Mouse (Mus musculus): ENCODE data around the gene Cdc42ep2. TPM values are rescaled to one million over a fixed set of nuclear protein-coding genes. Genes with fewer than 3 reads are reported as not detected.

Cdc42ep2 gene
- total and polyA plus RNA-seq, 3 experiments, result 1.1 to 1.7 TPM; not detected in 1

DNA sequence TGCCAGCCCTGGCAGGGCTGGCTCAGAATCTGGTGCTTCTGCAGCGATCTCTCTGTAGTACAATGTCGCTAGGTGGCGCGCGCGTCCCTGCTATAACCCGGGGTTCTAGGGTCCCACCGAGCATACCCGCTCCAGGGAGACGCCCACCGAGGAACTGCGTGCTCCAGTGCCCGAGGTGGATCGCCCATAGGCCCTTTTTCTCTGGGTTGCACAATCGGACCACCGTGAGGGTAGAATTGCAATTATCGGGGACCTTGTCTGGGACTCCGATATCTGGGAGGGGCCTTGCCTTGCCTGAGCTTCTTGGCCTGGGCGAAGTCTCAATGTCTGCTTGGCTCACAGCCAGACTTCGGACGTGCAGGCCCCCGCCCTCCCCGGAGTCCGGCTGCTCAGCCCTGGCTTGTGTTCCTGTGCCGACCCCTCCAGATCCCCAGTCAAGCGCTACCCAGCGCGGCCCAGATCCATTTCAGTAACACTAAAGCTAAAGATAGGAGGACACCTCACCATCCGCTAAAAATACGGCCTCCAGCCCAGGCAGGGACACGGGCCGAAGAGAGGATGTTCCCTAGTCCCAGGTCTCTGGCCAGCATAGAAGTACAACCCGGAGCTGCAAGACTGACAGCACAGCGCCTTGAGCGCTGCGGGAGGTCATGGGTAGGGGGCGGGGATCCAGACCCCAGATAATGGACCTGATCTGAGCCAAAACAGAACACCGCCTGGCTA is 465 bp downstream of the Cdc42ep2 start (continued):
- no peak for TF ChIP-seq GABPA (IDR thresholded peaks at IDR 0.05; ENCODE audit: low read depth, low read length)
- no peak for TF ChIP-seq POLR2A (IDR thresholded peaks at IDR 0.05; ENCODE audit: control insufficient read depth in 1 of 2, insufficient read depth in 1 of 2, low read depth in 1 of 2, low read length in 2 of 2, poor library complexity in 1 of 2)
- TF ChIP-seq SMC3 (IDR thresholded peaks at IDR 0.05; ENCODE audit: low read depth, low read length), result peak; percentile 75
- 0 out of 2 replicates have a peak, but pooled peaks have one; percentile 21 for TF ChIP-seq MYC (IDR thresholded peaks at IDR 0.05; ENCODE audit: low read depth, low read length)
- TF ChIP-seq CTCF (IDR thresholded peaks at IDR 0.05 in 2 of 3, conservative IDR thresholded peaks at IDR 0.05 in 1 of 3; ENCODE audit: control insufficient read depth in 1 of 3, insufficient read depth in 1 of 3, low read depth in 2 of 3, low read length in 3 of 3, poor library complexity in 1 of 3, severe bottlenecking in 1 of 3), result peak; percentile 58 to 95 (median 90); a peak in 5 of 6 replicates
- TF ChIP-seq E2F4 (IDR thresholded peaks at IDR 0.05; ENCODE audit: borderline replicate concordance, low read depth, low read length), result 0 out of 2 replicates have a peak, but pooled peaks have one; percentile 33
- TF ChIP-seq ZMIZ1 (IDR thresholded peaks at IDR 0.05; ENCODE audit: low read depth, low read length), result 0 out of 2 replicates have a peak, but pooled peaks have one; percentile 11
- TF ChIP-seq JUND (IDR thresholded peaks at IDR 0.05; ENCODE audit: low read depth, low read length), result 0 out of 2 replicates have a peak, but pooled peaks have one; percentile 12

DNA sequence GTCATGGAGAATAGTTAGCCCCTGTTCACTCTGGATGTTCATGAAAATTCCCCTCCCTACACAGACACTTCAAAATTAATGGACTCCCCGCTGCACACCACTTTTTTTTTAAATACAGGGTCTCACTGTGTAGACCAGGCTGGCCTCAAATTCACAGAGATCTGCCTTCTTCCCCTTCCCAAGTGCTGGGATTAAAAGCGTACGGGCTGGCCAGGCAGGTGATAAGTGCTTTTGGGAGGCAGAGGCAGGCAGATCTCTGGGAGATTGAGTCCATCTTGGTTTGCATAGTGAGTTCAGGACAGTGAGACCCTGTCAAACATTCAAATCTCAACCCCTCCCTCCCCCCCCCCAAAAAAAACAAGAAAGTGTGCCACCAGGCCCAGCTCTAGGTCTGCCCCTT is 1.7 kb downstream of the Cdc42ep2 start:
- Histone ChIP-seq H3K27me3 (ENCODE audit: control insufficient read depth in 1 of 2, insufficient read depth in 2 of 2, low read length in 2 of 2) (no peaks in the 10 kb centered on the region), H3K9ac (ENCODE audit: control insufficient read depth, low read depth, low read length, poor library complexity, severe bottlenecking) (no peak overlapping the region), H3K4me1 (ENCODE audit: control insufficient read depth in 1 of 2, insufficient read depth in 2 of 2, low read length in 2 of 2) (peaks cover 12 to 16% of the 10 kb centered on the region in 2 experiments), H3K79me2 (ENCODE audit: control insufficient read depth, insufficient read depth, low read length, poor library complexity) (no peaks in the 10 kb centered on the region), H3K4me3 (ENCODE audit: control insufficient read depth in 1 of 2, insufficient read depth in 1 of 2, low read depth in 2 of 2, low read length in 2 of 2) (no peak overlapping the region), H3K9me3 (replicated peaks; ENCODE audit: insufficient read depth, low read length) (no peaks in the 10 kb centered on the region), H3K27ac (ENCODE audit: control insufficient read depth, low read depth, low read length) (peak overlapping the region; percentile 65), H3K36me3 (ENCODE audit: control insufficient read depth in 1 of 2, insufficient read depth in 2 of 2, low read length in 2 of 2) (peaks cover 0 to 12% of the 10 kb centered on the region in 2 experiments; a peak in 2 of 4 replicates)
- DNase-seq (ENCODE audit: low read depth, low spot score), result no peak
- TF ChIP-seq POLR2AphosphoS2 (IDR thresholded peaks at IDR 0.05; ENCODE audit: low read length) (no peak), USF2 (IDR thresholded peaks at IDR 0.05; ENCODE audit: borderline replicate concordance in 1 of 2, insufficient read depth in 1 of 2, low read depth in 1 of 2, low read length in 2 of 2) (no peak), TBP (IDR thresholded peaks at IDR 0.05; ENCODE audit: low read depth, low read length) (no peak), BHLHE40 (IDR thresholded peaks at IDR 0.05; ENCODE audit: borderline replicate concordance, low read depth, low read length) (no peak), ZKSCAN1 (IDR thresholded peaks at IDR 0.05; ENCODE audit: low read depth, low read length) (no peak), MYC (IDR thresholded peaks at IDR 0.05; ENCODE audit: low read depth, low read length) (no peak), TCF12 (IDR thresholded peaks at IDR 0.05; ENCODE audit: low read depth, low read length) (no peak), RAD21 (IDR thresholded peaks at IDR 0.05; ENCODE audit: low read depth, low read length) (no peak), USF1 (IDR thresholded peaks at IDR 0.05; ENCODE audit: low read depth, low read length) (no peak), ZC3H11A (IDR thresholded peaks at IDR 0.05; ENCODE audit: low read depth, low read length) (no peak), CHD2 (IDR thresholded peaks at IDR 0.05; ENCODE audit: low read length) (no peak), TAL1 (IDR thresholded peaks at IDR 0.05; ENCODE audit: low read length) (no peak), MAFK (IDR thresholded peaks at IDR 0.05; ENCODE audit: borderline replicate concordance, low read depth, low read length) (no peak), ZNF384 (IDR thresholded peaks at IDR 0.05; ENCODE audit: low read depth, low read length) (no peak), GATA1 (IDR thresholded peaks at IDR 0.05; ENCODE audit: low read depth, low read length) (no peak), ETS1 (IDR thresholded peaks at IDR 0.05; ENCODE audit: low read depth, low read length) (no peak), GABPA (IDR thresholded peaks at IDR 0.05; ENCODE audit: low read depth, low read length) (no peak), EP300 (IDR thresholded peaks at IDR 0.05; ENCODE audit: low read depth in 1 of 2, low read length in 2 of 2) (no peak), ZMIZ1 (IDR thresholded peaks at IDR 0.05; ENCODE audit: low read depth, low read length) (no peak)
